Mouse (Mus musculus) megakaryocyte, embryonic 14.5 days (primary cell): ENCODE measurements around the gene Cd19.

Experiments
- FLI1 ChIP-seq: IDR thresholded peaks from 2 replicates; pipeline ENCODE4 v1.6.1; 2012; ENCODE audit warnings: low read length, inconsistent platforms, mixed read lengths
- GATA1 ChIP-seq: IDR thresholded peaks from 3 replicates; pipeline ENCODE4 v1.6.1; 2012; ENCODE audit warnings: mixed read lengths, low read length, inconsistent platforms, borderline replicate concordance

- TF ChIP-seq GATA1 (no peak), FLI1 (no peak)
These were observed 17.5 kb downstream of the Cd19 start for GRCm38 (mm10) chr7:126397221-126397620.
